Mouse (Mus musculus) heart, embryonic 14.5 days (tissue): ENCODE data around the gene Cs. TPM values are rescaled to one million over a fixed set of nuclear protein-coding genes. Genes with fewer than 3 reads are reported as not detected.
A peak's percentile ranks its signal among the peaks of the same experiment; 100 is the strongest.
"Not testable (repeated sequence)": the region's sequence is repeated elsewhere in the genome, so short reads cannot be mapped to it uniquely, and the experiment has no call there.

Source experiments
- ATAC-seq: fragments of 200-750 bp; cut with Nextera tagmentation; 2 replicates; pipeline ENCODE4 v1.8.0; 2017; ENCODE audit warnings: low read depth, moderate TSS enrichment; ENCODE audit not compliant: insufficient number of reproducible peaks, insufficient read depth, low FRiP score
- H3K27ac ChIP-seq, 2 experiments: fragments of 200-500 bp in 1 of 2; fragments of 300-500 bp in 1 of 2; sonication (generic) in 1 of 2; replicated peaks in 1 of 2; 2 replicates each; pipeline ENCODE4 v1.5.1; 2012 to 2014; ENCODE audit warnings: low read depth in 2 of 2, low read length in 2 of 2, control low read depth in 1 of 2, mild to moderate bottlenecking in 1 of 2, mixed read lengths in 1 of 2; ENCODE audit not compliant: control insufficient read depth in 1 of 2, insufficient read depth in 1 of 2
- H3K27me3 ChIP-seq: fragments of 300-500 bp; sonication (generic); 2 replicates; pipeline ENCODE4 v1.6.1; 2014; ENCODE audit warnings: mild to moderate bottlenecking, low read length, control low read depth; ENCODE audit not compliant: control insufficient read depth, insufficient read depth
- H3K36me3 ChIP-seq: fragments of 300-500 bp; sonication (generic); 2 replicates; pipeline ENCODE4 v1.6.1; 2014; ENCODE audit warnings: mild to moderate bottlenecking, control low read depth, low read length, mixed read lengths; ENCODE audit not compliant: control insufficient read depth, insufficient read depth
- H3K4me1 ChIP-seq, 2 experiments: fragments of 200-500 bp in 1 of 2; fragments of 300-500 bp in 1 of 2; sonication (generic) in 1 of 2; 2 replicates each; pipeline ENCODE4 v1.6.1; 2012 to 2014; ENCODE audit warnings: low read length in 2 of 2, control low read depth in 1 of 2, mixed read lengths in 1 of 2; ENCODE audit not compliant: control insufficient read depth in 2 of 2, insufficient read depth in 2 of 2
- H3K4me2 ChIP-seq: fragments of 300-500 bp; sonication (generic); 2 replicates; pipeline ENCODE4 v1.6.1; 2014; ENCODE audit warnings: mild to moderate bottlenecking, low read length
- H3K4me3 ChIP-seq, 2 experiments: fragments of 200-500 bp in 1 of 2; fragments of 300-500 bp in 1 of 2; sonication (generic) in 1 of 2; 2 replicates each; pipeline ENCODE4 v1.5.1; 2012 to 2014; ENCODE audit warnings: low read length in 2 of 2, mild to moderate bottlenecking in 2 of 2, control low read depth in 1 of 2, low read depth in 1 of 2, moderate library complexity in 1 of 2; ENCODE audit not compliant: control insufficient read depth in 1 of 2, insufficient read depth in 1 of 2
- H3K9ac ChIP-seq: fragments of 300-500 bp; sonication (generic); 2 replicates; pipeline ENCODE4 v1.6.1; 2014; ENCODE audit warnings: mild to moderate bottlenecking, low read length
- H3K9me3 ChIP-seq: fragments of 300-500 bp; sonication (generic); 2 replicates; pipeline ENCODE4 v1.6.1; 2016; ENCODE audit warnings: low read length, control low read depth; ENCODE audit not compliant: control insufficient read depth
- WGBS: fragments of 180-500 bp; shearing (Covaris S2); extraction: QIAGEN DNeasy Blood & Tissue Kit; methylation state at CpG from one replicate; pipeline ENCODE4 v1.1.7; 2014; 5-methylcytosine and 5-hydroxymethylcytosine counted together
- polyA plus RNA-seq: library from polyadenylated mRNA; unstranded; fragments of >200 nt; fragmentation: Nextera tagmentation; extraction: Ambion mirVana; gene quantifications from 2 replicates; pipeline ENCODE4 v1.2.1, GENCODE M21; 2014

The Cs gene
- polyA plus RNA-seq, 1 experiment from 2014 or later = 493 TPM

DNA sequence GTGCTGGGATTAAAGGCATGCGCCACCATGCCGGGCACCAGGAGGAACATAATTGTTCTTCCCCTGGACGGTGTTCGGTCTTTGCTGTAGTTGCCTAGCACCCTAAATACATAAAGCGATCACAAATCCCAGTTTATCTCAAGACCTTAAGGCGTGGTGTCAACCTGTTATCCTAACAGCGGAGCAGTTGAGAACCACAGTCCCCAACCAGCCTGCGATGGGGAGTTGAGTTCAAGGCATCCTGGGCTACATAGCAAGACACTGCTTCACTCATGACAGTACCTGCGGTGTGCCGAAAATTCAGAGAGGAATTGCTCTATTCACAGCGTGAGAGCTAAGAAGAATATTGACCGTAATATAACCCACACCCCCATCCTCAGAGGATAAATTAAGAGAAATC is 15.9 kb upstream of the Cs start:
- no peak for ATAC-seq
- H3K9ac ChIP-seq = peak overlapping the region; percentile 96
- H3K27me3 ChIP-seq = no peaks in the 10 kb centered on the region
- peak overlapping the region; percentile 15 to 82; a peak in 3 of 4 replicates for H3K4me3 ChIP-seq
- peaks cover 68% of the 10 kb centered on the region for H3K36me3 ChIP-seq
- no peak overlapping the region for H3K27ac ChIP-seq
- WGBS = 49% methylated on average over 12 of the region's 12 CpGs
- H3K4me1 ChIP-seq = peaks cover 7 to 17% of the 10 kb centered on the region in 2 experiments
- peak overlapping the region; percentile 73 for H3K4me2 ChIP-seq
- no peaks in the 10 kb centered on the region for H3K9me3 ChIP-seq

DNA sequence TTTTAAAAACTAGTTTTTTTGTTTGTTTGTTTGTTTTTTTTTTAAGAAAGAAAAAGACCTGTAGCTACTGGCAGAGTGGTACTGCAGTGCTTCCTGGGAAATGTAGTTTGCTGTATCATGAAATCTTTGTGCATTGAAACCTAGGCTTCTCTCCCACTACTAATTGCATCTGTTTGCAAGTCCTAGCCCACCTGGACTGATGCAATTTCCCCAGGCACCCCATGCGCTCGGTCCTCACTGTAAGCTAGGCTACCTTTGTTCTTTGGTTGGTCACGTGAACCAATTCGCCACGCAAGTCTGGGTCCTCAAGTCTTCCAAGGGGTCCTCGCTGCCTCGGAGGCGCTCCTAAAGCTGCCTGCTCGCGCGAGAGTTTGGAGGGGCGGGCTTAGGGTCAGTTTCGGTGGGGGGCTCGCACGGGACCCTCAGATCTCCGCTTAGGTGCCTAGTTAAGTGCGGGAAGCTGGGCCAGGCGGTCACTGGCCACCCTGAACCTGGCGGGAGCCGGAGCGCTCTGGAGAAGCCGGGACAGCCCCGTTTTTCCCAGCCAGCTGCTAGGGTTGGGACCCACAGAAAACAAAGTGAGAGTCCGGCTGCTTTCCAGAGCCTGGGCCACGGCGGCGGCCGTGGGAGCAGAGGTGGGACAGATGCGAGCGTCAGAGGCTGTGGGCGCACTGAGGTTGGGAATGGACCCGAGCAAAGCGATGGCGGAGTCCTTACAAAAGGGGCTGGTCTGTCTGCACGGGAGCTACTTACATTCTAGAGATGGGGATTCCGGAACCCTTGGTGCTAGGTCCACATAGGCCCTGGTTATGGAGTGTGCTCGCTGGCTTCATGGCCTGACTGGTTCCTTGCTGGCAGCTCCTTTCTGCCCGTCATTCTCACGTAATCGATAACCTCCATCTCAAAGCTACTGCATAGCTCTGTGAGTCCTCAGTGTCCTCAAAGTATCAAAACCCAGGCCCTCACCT is 15.1 kb upstream of the Cs start, which contains the start of gene Cnpy2:
Cnpy2 (plus strand) TSS at position 319 of the 968 bp plus-strand sequence.
- under 1% methylated on average over 40 of the region's 40 CpGs for WGBS
- peak; percentile 87 for ATAC-seq
- Histone ChIP-seq H3K9me3 (no peaks in the 10 kb centered on the region), H3K27ac (peak within 1 kb of the TSS; percentile 88 to 96), H3K4me2 (peak within 1 kb of the TSS; percentile 73), H3K27me3 (no peaks in the 10 kb centered on the region), H3K36me3 (peaks cover 68% of the 10 kb centered on the region), H3K9ac (peak within 1 kb of the TSS; percentile 96), H3K4me3 (peak within 1 kb of the TSS; percentile 82 to 87), H3K4me1 (peaks cover 7 to 17% of the 10 kb centered on the region in 2 experiments)

DNA sequence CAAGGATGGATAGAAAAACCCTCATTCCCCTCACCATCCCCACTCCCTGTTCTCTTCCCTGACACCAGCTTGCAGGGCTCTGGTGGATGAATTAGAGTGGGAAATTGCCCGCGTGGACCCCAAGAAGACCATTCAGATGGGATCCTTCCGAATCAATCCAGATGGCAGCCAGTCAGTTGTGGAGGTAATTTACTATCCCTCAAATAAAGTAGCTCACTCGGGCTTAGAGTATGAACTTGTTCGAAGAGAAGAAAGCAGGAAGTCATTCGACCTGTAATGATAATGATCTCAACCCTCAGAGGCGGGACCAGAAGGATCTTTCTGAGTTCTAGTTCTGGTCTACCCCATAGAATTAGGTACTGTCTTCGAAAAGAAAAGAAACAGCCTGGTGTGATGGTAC is 14.0 kb upstream of the Cs start:
- 78% methylated on average over 8 of the region's 8 CpGs for WGBS
- Histone ChIP-seq H3K36me3 (peaks cover 68% of the 10 kb centered on the region), H3K4me1 (peaks cover 7 to 17% of the 10 kb centered on the region in 2 experiments), H3K9me3 (no peaks in the 10 kb centered on the region), H3K9ac (peak overlapping the region; percentile 96), H3K27me3 (no peaks in the 10 kb centered on the region), H3K4me2 (peak overlapping the region; percentile 73), H3K4me3 (peak overlapping the region; percentile 82 to 87), H3K27ac (no peak overlapping the region)
- no peak for ATAC-seq

DNA sequence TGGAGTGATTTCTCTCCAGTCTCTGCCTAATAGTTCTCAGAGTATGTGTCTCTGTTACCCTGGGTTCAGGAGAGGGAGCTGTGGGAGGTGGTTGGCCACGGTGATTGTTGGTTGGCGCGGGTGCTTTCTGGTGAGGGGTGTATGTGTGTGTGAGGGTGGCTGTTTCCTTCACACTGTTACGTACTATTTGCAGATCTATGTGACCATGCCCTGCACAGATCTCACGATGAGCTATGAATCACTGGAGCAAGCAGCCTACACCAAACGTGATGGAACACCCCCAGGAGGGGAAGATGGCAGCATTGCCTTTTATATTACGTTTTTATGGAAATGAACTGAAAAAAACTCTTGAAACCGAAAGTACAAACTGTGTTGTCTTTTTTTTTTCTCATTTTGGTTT is 10.7 kb upstream of the Cs start:
- H3K9me3 ChIP-seq = no peaks in the 10 kb centered on the region
- no peak overlapping the region for H3K4me2 ChIP-seq
- WGBS = 91% methylated on average over 8 of the region's 8 CpGs
- peaks cover 49% of the 10 kb centered on the region for H3K36me3 ChIP-seq
- no peak overlapping the region for H3K27ac ChIP-seq
- H3K27me3 ChIP-seq = no peaks in the 10 kb centered on the region
- no peak for ATAC-seq
- H3K4me1 ChIP-seq = peaks cover 5 to 10% of the 10 kb centered on the region in 2 experiments
- no peak overlapping the region for H3K4me3 ChIP-seq
- H3K9ac ChIP-seq = no peak overlapping the region

DNA sequence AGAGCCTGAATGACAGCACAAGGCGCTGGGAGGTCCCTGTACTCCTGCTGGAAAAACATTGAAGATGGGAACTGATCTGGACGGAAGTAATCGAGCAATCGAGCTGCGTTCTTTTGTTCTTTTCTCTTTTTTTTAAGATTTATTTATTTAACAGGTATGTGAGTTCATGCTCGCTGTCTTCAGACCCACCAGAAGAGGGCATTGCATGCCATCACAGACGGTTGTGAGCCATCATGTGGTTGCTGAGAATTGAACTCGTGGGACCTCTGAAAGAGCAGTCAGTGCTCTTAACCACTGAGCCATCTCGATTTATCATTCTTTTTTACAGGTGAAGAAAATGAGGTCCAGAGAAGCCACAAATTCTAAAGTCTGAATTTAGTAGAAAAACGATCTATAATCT is 9.9 kb upstream of the Cs start:
- Histone ChIP-seq H3K27ac (no peak overlapping the region), H3K4me1 (peaks cover 5 to 9% of the 10 kb centered on the region in 2 experiments), H3K9ac (no peak overlapping the region), H3K36me3 (peaks cover 49% of the 10 kb centered on the region), H3K4me3 (no peak overlapping the region), H3K4me2 (no peak overlapping the region), H3K27me3 (no peaks in the 10 kb centered on the region), H3K9me3 (no peaks in the 10 kb centered on the region)
- 91% methylated on average over 10 of the region's 10 CpGs for WGBS
- no peak for ATAC-seq

DNA sequence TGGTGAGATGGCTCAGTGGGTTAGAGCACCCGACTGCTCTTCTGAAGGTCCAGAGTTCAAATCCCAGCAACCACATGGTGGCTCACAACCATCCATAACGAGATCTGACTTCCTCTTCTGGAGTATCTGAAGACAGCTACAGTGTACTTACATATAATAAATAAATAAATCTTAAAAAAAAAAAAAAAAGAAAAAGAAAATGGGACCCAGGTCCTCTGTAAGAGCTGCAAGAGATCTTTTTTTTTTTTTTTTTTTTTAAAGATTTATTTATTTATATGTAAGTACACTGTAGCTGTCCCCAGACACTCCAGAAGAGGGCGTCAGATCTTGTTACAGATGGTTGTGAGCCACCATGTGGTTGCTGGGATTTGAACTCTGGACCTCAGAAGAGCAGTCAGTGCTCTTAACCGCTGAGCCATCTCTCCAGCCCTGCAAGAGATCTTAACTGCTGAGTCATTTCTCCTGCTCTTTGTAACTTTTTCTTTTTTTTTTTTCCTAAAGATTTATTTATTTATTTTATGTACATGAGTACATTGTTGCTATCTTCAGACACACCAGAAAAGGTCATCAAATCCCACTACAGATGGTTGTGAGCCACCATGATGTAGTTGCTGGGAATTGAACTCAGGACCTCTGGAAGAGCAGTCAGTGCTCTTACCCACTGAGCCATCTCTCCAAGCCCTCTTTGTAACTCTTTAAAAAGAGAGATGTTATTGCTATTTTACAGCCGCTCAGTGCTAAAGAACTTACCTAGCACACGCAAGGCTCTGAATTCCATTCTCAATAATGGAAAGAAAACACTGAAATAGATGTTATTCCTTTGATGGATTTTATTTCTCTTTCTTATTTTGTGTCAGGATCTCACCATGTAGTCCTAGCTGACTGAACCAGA is 4.9 kb upstream of the Cs start:
- not testable (repeated sequence) for H3K9ac ChIP-seq, H3K27me3 ChIP-seq, ATAC-seq, H3K9me3 ChIP-seq, H3K27ac ChIP-seq, H3K4me2 ChIP-seq, H3K4me3 ChIP-seq
- 75% methylated on average over 6 of the region's 6 CpGs for WGBS
- Histone ChIP-seq H3K36me3 (peaks cover 16% of the 10 kb centered on the region), H3K4me1 (peaks cover 5 to 10% of the 10 kb centered on the region in 2 experiments; a peak in 3 of 4 replicates)

DNA sequence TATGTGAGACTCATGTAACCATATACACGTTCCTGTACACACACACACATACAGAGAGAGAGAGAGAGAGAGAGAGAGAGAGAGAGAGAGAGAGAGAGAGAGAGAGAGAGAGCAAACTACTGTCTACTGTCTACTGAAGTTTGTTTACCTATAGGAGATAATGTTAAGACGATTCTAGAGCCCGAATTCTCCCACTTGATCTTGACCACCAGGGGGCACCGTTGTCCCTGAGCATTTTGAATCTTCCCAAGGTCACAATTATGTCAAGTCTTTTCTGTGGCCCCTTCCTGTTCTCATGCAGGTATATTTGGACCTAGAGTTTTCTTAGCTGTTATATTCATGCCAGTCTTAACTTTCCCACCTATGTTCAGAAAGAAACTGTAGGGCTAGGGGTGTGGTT is 2.0 kb upstream of the Cs start:
- peaks cover 10% of the 10 kb centered on the region; the same call in 1 of the 2 replicates for H3K36me3 ChIP-seq
- no peak overlapping the region for H3K9ac ChIP-seq
- WGBS = 2% methylated on average over 4 of the region's 4 CpGs
- H3K4me2 ChIP-seq = no peak overlapping the region
- H3K4me1 ChIP-seq = peaks cover 8 to 27% of the 10 kb centered on the region in 2 experiments
- H3K4me3 ChIP-seq = no peak overlapping the region
- H3K9me3 ChIP-seq = no peaks in the 10 kb centered on the region
- no peaks in the 10 kb centered on the region for H3K27me3 ChIP-seq
- H3K27ac ChIP-seq = peak overlapping the region; percentile 41 to 96; a peak in 2 of 4 replicates
- no peak for ATAC-seq
